Mouse (Mus musculus): ENCODE measurements around the gene Pim3.
"Not testable (repeated sequence)": the region's sequence is repeated elsewhere in the genome, so short reads cannot be mapped to it uniquely, and the experiment has no call there.

Pim3 gene

GRCm38 (mm10) chr15:88861772-88862622 lies at the start of gene Pim3:
Pim3 (plus strand) TSS chr15:88862186.
- DNase-seq = peak; percentile 96 to 98

DNA sequence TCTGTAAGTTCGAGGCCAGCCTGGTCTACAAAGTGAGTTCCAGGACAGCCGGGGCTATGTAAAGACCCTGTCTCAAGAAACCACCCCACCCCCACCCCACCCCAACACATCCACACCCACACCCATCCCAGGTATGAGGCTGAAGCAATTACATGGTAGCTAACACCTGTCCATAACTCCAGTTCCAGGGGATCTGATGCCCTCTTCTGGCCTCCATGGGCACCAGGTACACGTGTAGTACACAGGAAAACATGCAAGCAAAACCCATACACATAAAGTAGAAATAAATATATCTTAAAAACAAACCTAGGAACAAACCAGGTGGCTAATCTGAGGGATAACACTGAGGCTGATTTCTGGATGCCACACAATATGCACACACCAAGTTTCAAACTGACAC lies 48.7 kb upstream of the Pim3 start:
- no peak for DNase-seq

DNA sequence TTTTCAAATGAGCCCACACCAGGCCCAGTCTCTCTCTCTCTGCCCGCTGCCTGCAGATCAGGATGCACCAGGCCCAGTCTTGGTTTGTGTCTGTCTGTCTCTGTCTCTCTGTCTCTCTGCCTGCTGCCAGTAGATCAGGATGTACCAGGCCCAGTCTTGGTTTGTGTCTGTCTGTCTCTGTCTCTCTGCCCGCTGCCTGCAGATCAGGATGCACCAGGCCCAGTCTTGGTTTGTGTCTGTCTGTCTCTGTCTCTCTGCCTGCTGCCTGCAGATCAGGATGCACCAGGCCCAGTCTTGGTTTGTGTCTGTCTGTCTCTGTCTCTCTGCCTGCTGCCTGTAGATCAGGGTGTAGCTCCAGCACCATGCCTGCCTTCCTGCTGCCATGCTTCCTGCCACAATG lies 48.1 kb upstream of the Pim3 start:
- not testable (repeated sequence) for DNase-seq

DNA sequence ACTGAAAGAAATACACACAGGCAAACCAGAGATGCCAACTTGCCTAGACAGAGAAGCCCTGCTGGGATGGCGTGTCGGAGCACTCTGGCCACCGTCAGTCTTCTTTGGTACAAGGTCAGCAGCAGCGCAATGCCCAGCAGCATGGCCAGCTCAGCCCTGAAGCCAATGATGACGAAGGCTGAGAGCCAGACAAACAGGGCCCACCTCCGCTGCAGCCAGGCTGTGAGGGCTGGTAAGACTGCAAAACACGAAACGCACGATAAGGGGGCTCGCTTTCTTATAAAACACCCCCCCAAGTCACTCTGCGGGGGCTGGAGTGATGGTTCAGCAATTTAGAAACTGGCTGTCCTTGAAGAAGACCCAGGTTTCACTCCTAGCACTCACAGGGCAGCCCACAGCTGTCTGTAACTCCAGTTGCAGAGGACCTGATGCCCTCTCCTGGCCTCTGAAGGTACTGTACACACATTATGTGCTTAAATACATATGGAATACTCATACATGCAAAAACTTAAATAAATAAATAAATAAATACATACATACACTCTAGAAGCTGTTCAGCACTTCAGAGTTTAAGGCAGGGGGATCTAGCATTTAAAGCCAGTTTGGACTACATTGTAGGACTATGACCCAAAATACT lies 47.5 kb upstream of the Pim3 start:
- DNase-seq = peak in 1 of 2 experiments; percentile 39

- DNase-seq = no peak
These were observed 46.7 kb upstream of the Pim3 start for GRCm38 (mm10) chr15:88815196-88815700.

DNA sequence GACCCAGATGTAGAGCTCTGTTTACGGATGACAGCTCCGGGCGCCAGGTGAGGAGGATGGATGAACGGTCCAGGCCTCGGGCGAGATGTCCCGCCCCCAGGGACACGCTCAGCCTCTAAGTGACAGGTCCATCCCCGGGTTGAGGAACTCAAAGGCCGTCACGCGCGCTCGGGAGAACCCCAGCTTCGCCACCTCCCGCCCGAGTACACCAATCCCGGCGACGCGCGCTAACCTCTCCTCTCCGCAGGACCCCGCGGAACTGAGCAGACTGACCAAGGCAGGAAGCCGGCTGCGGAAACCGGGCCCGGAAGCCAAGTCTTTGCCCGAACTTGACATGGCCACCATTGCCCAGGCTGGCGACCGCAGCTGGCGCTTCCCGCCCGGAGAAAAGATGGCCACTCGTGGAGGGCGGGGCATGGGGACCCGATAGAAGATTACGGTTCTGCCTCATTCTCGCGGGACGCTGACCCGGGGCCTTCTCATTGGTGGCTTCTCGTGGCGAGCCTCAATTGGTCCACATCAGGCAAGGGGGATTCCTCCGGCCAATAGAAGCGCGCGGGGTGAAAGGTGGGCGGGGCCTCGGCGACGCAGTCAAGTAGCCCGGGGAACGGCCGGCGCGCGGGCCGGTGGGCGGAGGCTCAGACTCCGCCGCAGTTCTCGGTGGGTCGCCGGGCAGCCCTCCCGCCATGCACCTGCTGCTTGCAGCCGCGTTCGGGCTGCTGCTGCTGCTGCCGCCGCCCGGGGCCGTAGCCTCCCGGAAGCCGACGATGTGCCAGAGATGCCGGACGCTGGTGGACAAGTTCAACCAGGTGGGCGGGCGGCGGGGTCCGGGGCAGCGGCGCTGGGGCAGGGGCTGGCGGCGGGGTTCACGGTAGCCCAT lies 42.7 kb upstream of the Pim3 start, which contains the start of the genes Alg12 and Creld2:
Gene Alg12 (minus strand): TSS at position 293 of the 880 bp plus-strand sequence.
Gene Creld2 (plus strand): TSS at position 621 of the 880 bp plus-strand sequence.
- peak; percentile 99 to 100 for DNase-seq

DNA sequence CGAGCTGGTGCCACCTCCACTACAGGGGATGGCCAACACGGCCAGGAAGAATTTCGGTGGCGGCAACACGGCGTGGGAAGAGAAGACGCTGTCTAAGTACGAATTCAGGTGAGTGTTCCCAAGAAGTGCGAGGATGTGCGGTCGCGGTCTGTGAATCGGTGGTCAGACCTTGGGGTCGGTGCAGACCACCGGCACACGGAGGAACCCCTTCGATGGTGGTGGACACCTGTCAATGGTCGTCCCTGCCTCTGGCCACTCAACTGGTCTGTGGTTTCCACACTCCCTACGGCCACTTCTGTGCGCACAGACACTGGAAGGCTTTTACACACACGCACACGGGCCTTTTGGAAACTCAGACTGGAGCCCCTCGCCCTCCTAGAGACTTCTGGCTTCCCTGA lies 42.1 kb upstream of the Pim3 start:
- DNase-seq = no peak

GRCm38 (mm10) chr15:88821403-88821802 lies 40.6 kb upstream of the Pim3 start:
- no peak for DNase-seq

GRCm38 (mm10) chr15:88822513-88822912 lies 39.5 kb upstream of the Pim3 start:
- DNase-seq = no peak

- DNase-seq = no peak
These were observed 38.6 kb upstream of the Pim3 start for GRCm38 (mm10) chr15:88823376-88823775.

- no peak for DNase-seq
These were observed 34.5 kb upstream of the Pim3 start for GRCm38 (mm10) chr15:88827466-88827865.

- peak; percentile 86 to 89 for DNase-seq
These were observed 33.8 kb upstream of the Pim3 start for GRCm38 (mm10) chr15:88827991-88828799.

DNA sequence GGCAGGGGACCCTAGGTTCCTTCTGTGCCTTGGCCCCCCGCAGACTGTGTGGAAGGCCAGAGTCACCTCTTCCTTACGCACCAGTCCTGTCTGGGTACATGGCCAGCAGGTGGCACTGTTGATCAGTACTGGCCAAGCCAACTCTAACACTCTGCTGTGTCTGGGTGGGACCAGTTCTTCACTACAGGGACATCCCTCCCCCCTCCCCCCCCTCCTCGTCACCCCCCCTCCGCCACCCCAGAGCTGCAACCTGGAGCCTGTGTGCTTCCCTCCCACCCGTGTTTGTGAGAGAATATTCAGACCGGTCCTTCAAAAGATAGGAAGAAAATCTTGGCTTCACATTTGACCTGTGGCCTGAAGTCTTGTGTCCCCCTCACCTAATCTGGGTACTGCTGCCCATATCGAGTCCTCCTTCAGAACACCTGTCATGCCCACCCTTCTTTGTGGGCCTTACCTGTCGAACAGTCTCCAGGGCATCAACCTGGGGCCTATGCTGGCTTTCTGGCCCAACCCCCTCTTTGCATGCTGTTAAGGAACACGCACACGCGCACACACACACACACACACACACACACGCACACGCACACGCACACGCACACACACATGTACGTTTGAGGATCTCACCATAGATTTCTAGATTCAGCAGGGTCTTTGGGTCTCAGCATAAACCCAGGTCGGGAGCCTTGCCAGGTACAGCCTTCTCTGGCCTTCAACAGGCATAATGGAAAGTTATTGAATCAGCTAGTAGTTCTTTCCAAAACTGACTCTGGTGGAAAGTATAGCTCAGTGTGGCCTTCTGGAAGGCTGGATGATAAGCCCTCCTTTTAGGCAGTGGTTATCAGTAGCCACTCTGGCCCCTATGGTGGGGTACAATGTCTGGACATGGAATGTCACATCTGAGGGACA lies 32.9 kb upstream of the Pim3 start:
- DNase-seq = peak; percentile 96

DNA sequence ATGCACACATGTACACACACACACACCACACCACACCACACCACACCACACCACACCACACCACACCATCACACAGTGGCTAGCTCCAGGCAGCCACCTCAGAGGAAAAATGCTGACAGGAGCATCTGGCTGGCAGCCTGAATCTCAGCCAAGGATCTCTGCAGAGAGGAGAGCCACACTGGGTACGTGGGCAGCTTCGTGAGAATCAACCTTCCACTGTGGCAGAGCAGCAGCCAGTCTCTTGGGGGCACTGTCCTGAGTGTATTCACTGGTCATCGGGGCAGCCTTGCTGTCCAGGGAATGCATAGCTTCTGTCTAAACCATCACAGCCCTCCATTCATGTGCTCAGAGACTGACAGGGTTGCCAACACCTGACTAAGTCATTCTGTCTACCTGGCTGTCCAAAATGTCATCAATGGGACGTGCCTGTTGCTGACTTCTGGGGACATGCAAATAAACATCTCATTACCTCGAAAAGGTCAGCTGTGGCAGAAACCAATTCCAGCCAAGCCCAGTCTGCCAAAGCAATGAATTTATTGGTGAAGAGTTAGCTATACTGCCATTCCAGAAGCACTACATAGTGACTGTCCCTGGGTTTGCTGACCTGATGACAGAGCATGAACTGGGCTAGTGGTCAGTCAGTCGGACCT lies 32.1 kb upstream of the Pim3 start:
- DNase-seq = no peak

DNA sequence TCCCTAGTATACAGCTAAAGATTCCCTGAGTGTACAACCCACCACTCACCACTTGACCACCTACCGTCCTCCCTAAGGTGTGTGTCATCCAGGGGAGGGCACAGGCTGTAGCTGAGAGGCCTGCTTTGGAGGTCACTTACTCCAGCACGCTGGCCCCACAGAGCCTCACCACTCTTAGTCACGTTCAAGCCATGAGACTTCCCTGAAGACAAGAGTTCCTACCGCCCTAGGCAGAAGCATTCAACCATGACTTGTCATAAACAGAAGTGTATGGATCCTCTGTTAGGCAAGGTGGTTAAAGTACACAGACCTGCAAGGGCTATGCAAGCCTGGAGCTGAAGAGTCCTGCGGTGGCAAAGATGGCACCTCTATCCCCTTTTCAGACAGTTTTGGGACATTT lies 31.3 kb upstream of the Pim3 start:
- no peak for DNase-seq

GRCm38 (mm10) chr15:88831482-88831881 lies 30.5 kb upstream of the Pim3 start:
- DNase-seq = peak; percentile 82 to 89

DNA sequence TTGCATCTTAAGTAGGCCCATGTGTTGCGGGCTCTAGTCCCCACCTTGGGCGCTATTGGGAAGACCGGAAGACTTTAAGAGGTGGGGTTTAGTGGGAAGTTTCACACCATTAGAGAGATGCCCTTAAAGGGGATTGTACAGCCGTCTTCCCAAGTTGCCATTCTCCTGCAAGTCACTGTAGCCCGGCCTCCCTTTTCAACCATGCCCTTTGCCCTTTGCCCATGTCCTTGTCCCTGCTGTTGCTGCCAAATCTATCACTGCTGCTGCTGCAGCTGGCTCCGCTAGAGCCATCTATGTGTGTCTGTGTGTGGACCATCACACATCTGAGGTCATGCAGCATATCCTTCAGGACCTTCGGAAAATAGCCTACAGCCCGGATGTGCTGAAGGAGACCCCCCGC lies 29.4 kb upstream of the Pim3 start:
- DNase-seq = no peak

DNA sequence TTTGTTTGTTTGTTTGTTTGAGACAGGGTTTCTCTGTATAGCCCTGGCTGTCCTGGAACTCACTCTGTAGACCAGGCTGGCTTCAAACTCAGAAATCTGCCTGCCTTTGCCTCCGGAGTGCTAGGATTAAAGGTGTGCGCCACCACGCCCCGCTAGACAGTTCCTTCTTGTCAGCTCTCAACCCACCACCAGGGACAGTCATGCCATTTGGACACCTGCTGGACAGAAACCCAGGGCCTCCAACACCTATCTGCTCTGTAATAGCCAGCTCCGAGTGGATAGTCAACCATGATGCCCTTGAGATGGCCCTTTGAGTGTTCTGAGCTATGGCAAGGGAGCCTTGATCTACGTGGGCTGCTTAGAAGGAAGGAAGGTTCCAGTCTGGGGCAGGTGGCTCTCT lies 26.0 kb upstream of the Pim3 start:
- peak; percentile 37 to 55 for DNase-seq

GRCm38 (mm10) chr15:88836571-88836970 lies 25.4 kb upstream of the Pim3 start:
- DNase-seq = no peak
